Mouse (Mus musculus): Measurements from ENCODE around the gene Tent5c. TPM values are rescaled to one million over a fixed set of nuclear protein-coding genes. Genes with fewer than 3 reads are reported as not detected.
"Not testable (repeated sequence)": the region's sequence is repeated elsewhere in the genome, so short reads cannot be mapped to it uniquely, and the experiment has no call there.

The Tent5c gene
- total RNA-seq, 2 experiments from 2014 or later = 7.1 to 19.1 TPM

DNA sequence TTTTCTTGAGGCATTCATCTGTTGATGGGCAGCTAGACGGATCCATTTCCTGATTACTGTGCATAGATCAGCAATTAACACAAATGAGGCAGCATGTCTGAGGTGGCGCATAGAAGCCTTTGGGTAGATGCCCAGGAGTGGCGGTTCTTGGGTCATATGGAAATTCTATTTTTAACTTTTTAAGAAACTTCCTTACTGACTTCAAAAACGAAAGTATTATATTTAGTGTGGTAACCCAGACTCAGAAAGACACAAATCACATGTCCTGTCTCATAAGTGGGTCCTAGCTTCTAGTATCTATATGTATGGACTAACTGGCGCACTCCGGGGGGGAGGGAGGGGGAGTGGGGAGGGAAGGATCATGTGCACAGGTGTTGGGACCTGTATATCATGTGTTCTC, 46.6 kb downstream of the Tent5c start:
- no peak for DNase-seq (ENCODE audit: low spot score in 2 of 2)

DNA sequence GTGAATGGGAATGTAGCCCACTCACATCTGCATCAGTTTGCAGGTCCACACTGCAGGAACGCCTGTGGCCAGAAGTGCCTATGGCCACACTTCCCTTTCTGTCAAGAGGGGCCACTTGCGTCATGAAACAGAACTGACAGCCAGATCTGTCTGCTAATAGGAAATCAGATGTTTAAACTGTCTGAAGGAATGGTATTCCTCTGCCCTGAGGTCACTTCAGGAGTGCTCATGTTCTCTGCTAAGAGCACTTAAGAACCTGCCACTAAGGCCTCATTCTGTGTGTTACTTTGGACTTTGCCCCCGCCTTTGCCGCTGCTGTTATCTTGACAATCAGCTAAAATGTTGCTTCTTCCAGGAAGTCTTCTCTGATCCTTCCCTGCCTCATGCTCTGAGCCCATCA, 48.4 kb downstream of the Tent5c start:
- DNase-seq (ENCODE audit: low spot score in 2 of 2) = no peak

DNA sequence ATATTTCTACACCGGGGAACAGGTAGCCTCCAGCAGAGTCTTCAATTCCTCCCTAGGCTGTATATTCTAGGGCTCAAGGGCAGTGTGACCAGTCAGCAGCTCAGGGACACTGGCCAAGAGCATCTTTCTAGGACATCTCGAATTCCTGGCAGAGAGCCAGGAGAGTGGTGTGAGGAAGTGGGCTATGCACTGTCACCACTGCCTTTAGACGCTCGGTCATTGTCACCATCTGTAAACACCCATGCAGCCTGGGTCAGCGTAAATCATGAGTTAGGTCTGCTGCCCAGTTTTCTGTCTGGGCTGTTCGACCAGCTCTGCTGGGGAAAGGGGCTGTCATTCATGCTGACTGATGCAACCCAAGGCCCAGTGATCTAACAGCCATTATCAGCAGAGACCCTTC, 49.1 kb downstream of the Tent5c start:
- DNase-seq (ENCODE audit: low spot score in 2 of 2) = peak; percentile 26 to 30

DNA sequence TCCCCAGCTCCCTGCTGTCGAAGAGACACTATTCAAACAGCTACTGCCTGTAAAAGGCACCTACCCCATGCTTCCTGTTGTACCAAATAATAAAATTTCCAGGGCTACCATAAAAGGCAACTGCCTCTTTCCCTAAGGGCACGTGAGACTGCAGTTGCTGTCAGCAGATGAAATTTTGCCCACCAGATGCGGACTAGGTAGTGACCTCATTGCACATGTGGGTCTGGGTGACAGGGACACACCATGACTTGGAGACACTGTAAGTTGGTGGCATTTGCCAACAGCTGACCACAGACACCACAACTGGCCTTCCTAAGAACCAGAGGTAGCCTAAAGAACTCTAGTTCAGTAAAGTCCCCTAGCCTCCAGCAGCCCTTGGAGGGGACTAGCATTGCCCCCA, 50.0 kb downstream of the Tent5c start:
- DNase-seq (ENCODE audit: low spot score in 2 of 2) = no peak

DNA sequence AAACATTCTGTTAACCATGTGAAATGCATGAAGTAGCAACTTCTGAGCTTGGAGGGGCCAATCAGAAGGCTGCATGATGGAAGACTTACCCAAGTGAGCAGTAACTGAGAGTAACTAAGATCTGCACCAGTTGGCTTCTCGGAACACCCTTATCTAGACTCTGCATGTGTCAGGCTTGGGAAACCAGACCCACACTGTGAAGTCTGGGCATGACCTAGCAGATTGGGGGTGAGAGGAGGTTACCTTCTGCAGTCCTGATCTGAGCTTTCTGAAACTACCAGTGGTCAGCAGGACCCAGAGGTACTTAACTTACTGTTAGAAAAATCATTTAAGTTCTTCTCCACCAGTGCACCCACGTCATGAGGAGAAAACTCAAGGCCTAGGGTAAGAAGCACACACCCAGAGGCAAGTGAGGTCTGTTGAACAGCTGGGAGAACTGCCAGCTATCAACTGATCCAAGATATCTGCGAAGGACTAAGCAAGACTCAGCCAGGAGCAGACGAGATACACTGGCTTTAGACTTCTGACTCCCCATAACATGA, 50.6 kb downstream of the Tent5c start:
- DNase-seq (ENCODE audit: low spot score in 2 of 2) = no peak

DNA sequence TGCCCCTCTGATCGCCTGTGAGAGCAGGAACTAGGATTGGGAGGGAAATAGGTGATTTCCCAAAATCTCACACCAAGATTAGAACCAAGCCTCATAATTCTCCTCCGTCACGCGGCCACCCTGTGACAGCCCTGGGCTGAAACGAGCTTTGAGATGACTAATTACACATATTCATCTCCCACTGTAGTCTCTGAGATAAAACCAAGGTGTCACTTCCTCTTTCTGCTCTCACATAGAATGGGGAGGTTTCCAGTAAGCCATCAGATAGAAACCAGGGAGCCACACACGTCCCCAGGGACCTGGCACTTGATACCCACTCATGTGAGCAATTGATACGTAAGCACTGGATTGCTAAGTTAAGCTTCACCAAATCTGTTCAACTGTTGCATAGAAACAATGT, 52.4 kb downstream of the Tent5c start:
- no peak for DNase-seq (ENCODE audit: low spot score in 2 of 2)

DNA sequence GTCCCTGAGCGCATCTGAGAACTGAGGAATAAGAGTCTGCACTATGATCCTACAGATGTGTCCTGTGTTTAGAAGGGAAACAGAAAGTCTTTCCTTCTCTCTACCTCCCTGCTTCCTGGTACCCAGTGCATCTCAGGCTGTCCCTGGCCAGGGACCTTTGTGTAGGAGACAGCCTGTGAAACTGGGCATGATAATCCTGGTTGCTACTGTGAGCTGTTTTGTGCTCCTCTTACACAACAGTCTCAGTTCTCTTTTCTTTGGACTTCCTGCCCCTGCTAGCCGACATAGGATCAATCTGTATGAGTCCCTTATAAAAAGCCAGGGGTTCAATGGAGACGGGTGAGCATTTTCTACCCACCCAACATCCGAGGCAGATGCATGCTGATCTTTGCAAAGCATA, 57.4 kb downstream of the Tent5c start:
- no peak for DNase-seq (ENCODE audit: low spot score in 2 of 2)

DNA sequence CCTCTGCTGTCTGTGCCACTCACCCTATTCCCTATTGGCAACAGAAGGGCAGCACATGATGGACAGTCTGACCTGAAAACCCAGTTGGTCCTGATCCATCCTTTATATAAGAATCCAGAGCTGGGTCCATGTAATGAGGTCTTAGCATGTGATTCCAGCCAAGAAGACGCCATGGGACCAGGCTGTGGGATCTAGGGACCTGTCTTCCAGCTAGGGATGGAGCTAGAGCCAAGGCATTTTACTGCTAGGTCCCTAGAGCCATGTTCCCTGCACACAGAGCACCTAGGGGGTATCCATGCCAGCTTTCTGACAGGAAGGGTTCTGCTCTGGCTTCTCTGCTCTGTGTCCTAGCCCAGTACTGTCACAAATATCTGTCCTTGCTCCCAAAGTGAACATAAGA, 58.4 kb downstream of the Tent5c start:
- DNase-seq (ENCODE audit: low spot score in 2 of 2) = no peak

DNA sequence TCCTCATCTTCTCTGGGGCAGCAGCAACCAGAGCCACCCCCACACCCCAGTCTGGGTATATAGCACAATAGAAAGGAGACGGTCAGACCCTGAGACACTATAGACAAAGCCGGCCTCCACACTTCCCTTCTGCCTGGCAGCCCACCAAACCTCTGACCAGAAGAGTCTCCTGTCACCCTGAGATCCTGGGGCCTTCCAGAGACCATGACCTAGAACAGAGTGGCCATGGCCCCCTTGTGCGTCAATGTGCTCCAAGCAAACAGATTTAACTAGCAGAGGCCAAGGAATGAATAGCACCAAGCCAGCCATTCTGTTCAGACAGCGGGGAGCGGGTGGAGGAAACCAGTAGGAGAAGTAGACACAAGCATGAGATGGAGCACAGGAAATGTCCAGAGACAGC, 59.0 kb downstream of the Tent5c start:
- DNase-seq (ENCODE audit: low spot score in 2 of 2) = no peak

DNA sequence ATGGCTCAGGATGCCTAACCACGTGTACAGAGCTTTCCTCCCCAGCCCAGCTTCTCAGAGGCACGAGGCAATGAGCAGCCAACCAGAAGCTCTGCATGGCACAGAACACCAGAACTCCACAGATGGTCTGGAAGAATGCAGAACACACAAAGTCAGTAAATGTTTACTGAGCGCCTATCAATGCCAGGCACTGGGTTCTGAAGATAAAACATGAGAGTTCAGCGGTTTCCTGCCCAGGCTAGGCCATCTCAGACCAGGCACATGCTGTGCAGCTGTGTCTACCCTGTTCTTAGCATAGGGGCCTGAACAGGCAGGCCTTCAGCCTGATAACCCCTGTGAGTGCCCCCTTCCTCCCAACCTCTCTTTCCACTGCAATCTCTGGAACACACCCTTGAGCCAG, 59.5 kb downstream of the Tent5c start:
- DNase-seq (ENCODE audit: low spot score in 2 of 2) = no peak

DNA sequence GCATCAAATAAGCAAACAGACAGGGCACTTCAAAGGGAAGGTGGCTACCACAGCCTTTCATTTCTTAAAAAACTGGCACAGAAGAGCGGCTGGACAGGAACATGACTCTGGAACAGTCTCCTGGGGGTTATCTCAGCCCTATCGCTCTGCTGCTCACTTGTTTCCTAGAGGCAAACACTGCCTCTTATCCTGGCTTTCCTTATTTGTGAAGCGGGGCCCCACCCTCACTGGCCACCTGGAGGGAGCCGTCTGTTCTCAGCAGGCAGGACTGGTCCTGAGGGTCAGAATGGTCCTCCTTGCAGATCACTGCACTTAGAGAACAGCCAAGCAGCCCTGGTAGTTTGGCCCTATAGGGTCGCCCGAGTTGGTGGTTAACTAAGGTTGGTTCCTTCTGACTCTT, 61.6 kb downstream of the Tent5c start:
- DNase-seq (ENCODE audit: low spot score in 2 of 2) = no peak

DNA sequence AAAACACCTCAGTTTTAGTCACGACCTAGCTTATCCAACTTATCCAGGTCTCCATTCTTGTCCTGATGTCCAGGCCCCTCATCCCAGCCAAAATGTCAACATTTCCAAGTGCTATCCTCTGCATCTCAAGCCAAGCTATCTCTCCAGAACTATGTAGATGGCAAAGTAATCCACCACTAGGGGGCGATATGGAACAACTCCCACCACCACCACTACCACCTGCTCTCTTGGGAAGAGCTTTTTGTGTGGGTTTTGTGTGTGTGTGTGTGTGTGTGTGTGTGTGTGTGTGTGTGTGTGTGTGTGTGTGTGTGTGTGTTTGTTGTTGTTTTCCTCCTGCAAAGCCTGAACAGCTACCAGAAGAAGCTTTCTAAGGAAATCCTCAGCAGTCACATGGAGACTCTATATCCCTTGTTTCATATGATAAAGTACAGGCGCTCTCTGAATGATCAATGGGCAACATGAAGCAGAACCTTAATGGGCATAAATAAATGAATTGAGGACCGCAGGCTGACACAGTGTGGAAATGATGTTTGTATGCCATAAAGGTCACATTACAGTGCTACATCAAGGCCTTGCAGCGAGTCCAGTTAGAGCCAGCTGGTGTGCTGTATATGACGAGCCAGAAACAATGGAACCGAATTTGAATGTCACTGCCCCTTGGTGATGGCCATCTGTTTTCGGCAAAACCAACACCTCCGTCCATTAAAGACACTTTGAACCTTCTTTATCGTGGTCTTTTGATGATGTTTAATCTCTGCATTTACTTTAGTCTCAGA, 66.5 kb downstream of the Tent5c start:
- DNase-seq (ENCODE audit: low spot score in 2 of 2) = peak; percentile 31 to 50

DNA sequence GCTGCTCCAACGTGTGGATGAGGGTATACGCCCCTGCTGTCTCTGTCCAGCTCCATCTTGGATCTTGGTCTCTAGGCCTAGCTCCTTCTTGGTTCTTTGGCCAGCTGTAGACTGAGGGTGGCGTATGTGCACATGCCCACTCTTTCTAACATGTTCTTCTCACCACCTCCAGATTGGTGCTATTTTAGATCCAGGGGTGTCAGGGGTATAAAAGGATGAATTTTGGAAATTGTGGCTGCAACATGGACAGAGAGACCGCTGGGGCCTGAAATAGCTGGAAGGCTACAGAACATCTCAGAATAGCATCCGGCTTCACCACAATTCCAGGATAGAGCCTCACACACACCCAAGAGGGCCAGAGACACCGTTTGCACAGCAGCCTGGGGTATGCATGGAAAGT, 67.8 kb downstream of the Tent5c start:
- DNase-seq (ENCODE audit: low spot score in 2 of 2) = no peak

DNA sequence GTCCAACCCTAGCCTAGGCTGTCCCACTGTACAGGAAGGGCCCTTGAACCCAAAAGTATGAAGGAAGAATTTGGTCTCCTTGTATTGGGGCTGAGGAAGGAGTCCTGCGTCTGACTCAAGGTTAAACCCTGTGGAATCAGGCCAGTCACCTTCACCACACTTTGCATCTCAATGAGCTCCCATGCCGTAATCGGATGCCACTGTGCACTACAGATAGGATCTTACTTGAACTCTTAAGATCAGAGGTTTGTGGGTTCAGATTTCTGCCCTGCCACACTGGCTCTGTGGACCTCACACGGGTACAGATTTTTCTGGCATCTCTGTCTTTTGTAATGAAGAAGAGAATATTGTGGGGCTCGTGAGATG, 68.5 kb downstream of the Tent5c start:
- DNase-seq (ENCODE audit: low spot score in 2 of 2) = no peak

DNA sequence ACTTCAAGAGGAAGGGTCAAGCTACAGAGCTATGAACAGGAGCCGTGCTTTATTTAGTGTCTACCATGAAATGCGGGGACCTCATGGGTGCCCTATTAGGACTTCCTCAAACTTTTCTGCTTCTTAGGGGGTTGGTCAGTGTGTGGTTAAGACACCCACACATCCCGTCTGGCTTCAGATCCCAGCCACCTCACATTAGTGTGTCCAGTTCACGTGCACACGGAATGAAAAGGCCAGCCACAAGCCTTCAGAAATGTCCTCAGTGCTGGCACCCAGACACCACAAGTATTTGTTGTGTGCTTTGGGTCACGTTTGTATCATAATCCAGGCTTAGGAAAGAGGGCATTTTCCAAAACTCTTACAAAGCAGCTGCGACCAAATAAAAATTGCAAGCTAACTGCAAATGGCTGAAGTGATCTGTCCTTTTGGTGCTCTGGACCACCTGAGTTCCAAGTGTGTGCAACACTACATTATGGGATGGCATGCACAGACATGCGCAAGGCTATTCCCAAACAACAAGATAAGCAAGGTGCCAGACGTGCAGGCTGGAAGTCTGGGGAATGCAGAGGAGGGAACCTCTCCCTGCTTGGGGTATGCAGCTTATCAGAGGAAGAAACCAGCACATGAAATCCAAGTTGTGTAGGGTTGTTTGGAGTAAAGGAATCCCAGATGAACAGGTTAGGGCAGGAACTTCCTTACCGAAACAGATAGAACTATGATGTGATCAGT, 69.0 kb downstream of the Tent5c start:
- DNase-seq (ENCODE audit: low spot score in 2 of 2) = no peak

DNA sequence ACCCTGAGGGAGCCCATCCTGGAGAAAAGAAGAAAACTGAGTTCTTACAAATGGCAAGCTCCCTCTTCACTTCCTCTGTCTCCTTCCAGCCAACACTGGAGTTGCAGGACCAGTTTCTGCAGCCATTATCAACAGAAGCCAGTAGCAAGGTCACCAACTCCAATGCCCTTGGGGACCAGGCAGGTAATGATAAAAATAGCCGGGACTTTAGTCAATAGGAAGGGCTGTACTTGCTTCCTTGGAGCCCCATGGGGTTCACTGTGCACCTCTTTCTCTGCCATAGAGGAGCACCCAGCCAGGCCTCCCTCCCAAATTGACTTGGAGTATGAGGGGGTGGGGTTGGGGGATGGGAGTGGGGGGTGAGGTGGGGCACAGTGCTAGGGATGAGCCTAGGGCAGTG, 70.7 kb downstream of the Tent5c start:
- no peak for DNase-seq (ENCODE audit: low spot score in 2 of 2)

DNA sequence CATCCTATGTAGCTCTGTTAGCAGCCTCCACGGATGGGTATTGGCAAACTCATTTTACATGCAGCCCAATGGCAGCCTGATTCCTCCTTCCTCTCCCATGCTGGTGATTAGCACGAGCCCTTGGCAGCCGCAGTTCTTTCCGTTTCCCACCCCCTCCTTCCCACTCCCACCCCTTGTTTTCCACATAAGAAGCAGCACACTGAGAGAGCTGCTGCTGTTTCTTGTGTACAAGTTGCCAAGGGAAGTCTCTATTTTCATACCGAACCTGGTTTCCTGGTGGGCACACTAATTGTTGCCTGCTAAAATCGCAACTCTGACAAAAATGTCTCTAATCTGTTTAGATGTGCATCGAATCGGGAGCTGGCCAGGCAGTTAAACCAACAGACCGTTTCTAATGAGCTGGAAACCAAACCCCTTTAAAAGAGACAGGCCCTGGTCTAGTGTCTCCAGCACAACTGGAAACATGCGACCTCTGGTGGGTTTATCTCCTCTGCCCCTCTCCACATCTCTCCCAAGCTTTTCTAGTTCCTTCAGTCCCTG, 71.3 kb downstream of the Tent5c start:
- DNase-seq (ENCODE audit: low spot score in 2 of 2) = no peak

DNA sequence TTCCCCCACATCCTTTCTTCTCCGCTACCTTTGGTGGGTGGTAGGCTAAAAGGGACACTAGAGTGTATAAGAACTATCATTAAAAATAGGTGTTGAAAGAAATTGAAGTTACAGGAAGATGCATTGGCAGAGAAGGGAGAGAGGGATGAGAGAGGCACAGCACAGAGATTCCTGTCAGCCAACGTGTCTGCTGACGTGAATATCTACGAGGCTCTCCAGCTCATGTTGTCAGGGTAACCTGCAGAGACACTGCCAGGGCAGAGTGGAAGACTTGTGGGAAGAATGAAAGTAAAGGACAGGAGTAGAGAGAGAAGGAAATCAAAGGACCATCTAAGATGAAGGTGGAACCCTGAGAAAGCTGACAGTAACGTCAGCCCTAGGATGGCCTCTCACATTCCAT, 73.5 kb downstream of the Tent5c start:
- no peak for DNase-seq (ENCODE audit: low spot score in 2 of 2)

DNA sequence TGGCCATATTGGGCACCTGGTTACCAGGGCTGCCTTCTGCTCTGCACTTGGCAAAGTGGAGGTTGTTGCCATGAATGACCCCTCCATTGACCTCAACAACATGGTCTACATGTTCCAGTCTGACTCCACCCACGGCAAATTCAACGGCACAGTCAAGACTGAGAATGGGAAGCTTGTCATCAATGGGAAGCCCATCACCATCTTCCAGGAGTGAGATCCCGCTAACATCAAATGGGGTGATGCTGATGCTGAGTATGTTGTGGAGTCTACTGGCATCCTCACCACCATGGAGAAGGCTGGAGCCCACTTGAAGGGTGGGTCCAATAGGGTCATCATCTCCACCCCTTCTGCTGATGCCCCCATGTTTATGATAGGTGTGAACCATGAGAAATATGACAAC, 75.5 kb downstream of the Tent5c start:
- DNase-seq (ENCODE audit: low spot score in 2 of 2) = not testable (repeated sequence)

DNA sequence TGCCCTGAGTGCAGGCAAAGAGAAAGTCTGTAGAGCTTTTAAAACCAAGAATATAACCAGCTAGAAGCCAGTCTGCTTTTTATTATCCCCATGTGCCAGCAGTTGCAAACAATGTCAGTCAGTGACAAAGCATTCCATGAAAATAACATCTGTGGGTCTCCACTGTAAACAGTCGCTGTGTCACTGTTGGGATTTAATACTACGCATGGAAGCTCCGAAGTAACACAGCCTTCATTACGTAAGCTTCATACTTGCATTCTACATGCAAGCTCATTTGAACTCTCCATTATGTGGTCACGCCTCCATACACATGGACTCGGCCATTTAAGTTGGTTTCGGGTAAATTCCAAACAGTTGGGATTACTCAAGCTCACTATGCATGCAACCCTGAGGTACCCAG, 77.2 kb downstream of the Tent5c start:
- no peak for DNase-seq (ENCODE audit: low spot score in 2 of 2)

DNA sequence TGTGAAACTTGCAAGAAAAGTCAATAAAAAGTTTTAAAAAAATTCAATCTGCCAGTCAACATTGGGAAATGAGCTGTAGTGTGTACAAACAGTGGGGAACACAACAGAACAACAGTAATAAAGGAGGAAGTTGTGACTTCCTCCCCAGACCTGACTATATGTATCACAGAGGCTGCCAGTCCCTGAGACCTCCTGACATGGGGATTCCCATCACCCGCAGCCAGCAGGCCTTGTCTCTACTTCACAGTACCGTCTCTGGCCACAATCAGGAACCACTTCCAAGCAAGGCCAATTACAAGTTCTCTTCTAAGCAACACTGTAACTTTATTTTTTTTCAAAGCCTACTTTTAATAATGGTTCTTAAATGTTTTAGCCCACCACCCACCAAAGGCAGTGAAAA, 79.8 kb downstream of the Tent5c start:
- DNase-seq (ENCODE audit: low spot score in 2 of 2) = no peak

DNA sequence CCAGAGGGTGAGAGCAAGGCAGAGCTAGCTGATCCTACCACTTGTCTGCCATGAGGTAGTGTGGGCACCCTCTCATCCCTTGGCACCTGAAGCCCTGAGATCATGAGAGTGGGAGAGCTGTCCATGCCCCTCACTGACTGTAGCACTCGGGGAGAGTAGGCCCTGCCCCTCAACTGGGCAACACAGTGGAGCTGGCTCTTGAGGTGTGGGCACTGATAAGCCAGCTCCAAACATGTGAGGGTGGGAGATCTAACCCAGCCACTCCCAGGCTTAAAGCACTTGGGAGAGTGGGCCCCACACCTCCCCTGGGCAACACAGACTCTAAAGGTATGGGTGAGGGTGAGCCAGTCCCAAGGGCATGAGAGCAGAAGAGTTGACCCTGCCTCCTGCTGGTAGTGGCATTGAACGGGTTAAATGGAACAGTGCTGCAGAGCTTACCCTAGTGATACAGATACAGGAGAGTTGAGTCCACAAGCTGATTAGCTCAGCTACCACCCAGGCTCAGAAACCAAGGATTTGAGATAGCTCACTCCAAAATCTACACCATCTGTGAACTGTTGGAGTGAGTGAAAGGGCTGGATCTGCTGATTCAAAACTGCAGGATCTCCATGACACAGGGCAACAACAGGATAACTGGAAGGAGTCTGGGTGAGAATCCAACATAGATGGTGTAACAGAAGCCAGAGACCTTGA, 80.6 kb downstream of the Tent5c start:
- no peak for DNase-seq (ENCODE audit: low spot score in 2 of 2)

Measured in adrenal gland, adult 18-20 months (tissue).